Mouse (Mus musculus) forebrain, embryonic 14.5 days (tissue): ENCODE measurements around the gene Borcs5. TPM values are rescaled to one million over a fixed set of nuclear protein-coding genes. Genes with fewer than 3 reads are reported as not detected.
A peak's percentile ranks its signal among the peaks of the same experiment; 100 is the strongest.

Experiments used
- ATAC-seq: fragments of 200-750 bp; cut with Nextera tagmentation; 2 replicates; pipeline ENCODE4 v1.8.0; 2017; ENCODE audit warnings: mild to moderate bottlenecking, moderate library complexity
- DNase-seq: peaks from one replicate; pipeline ENCODE4 v3.0.0-alpha.2; 2015; ENCODE audit warnings: low spot score
- H3K27ac ChIP-seq: fragments of 300-500 bp; sonication (generic); 2 replicates; pipeline ENCODE4 v1.5.1; 2014; ENCODE audit warnings: low read depth, mild to moderate bottlenecking, control low read depth, low read length, moderate library complexity
- H3K27me3 ChIP-seq: fragments of 300-500 bp; sonication (generic); replicated peaks from 2 replicates; pipeline ENCODE4 v1.6.1; 2014; ENCODE audit warnings: low read length, control low read depth, mixed read lengths; ENCODE audit not compliant: control insufficient read depth, insufficient read depth
- H3K36me3 ChIP-seq: fragments of 300-500 bp; sonication (generic); 2 replicates; pipeline ENCODE4 v1.6.1; 2014; ENCODE audit warnings: low read length, control low read depth; ENCODE audit not compliant: control insufficient read depth, insufficient read depth
- H3K4me1 ChIP-seq: fragments of 300-500 bp; sonication (generic); 2 replicates; pipeline ENCODE4 v1.6.1; 2014; ENCODE audit warnings: antibody characterized with exemption, low read length, control low read depth; ENCODE audit not compliant: control insufficient read depth, insufficient read depth
- H3K4me2 ChIP-seq: fragments of 300-500 bp; sonication (generic); 2 replicates; pipeline ENCODE4 v1.6.1; 2014; ENCODE audit warnings: mild to moderate bottlenecking, control low read depth, low read length
- H3K4me3 ChIP-seq: fragments of 300-500 bp; sonication (generic); 2 replicates; pipeline ENCODE4 v1.5.1; 2014; ENCODE audit warnings: low read depth, low read length, control low read depth
- H3K9ac ChIP-seq: fragments of 300-500 bp; sonication (generic); 2 replicates; pipeline ENCODE4 v1.6.1; 2014; ENCODE audit warnings: mild to moderate bottlenecking, low read length, control low read depth, moderate library complexity
- H3K9me3 ChIP-seq: fragments of 300-500 bp; sonication (generic); replicated peaks from 2 replicates; pipeline ENCODE4 v1.6.1; 2016; ENCODE audit warnings: low read length, control low read depth, mixed read lengths; ENCODE audit not compliant: control insufficient read depth
- WGBS: fragments of 180-500 bp; shearing (Covaris S2); extraction: QIAGEN DNeasy Blood & Tissue Kit; methylation state at CpG from one replicate; pipeline ENCODE4 v1.1.7; 2014; 5-methylcytosine and 5-hydroxymethylcytosine counted together
- polyA plus RNA-seq: library from polyadenylated mRNA; unstranded; fragments of >200 nt; fragmentation: Nextera tagmentation; extraction: Ambion mirVana; gene quantifications from 2 replicates; pipeline ENCODE4 v1.2.1, GENCODE M21; 2014

The Borcs5 gene
- polyA plus RNA-seq, 1 experiment from 2014 or later, result 45.8 TPM

- WGBS, result 52% methylated on average over 3 of the region's 3 CpGs
- Histone ChIP-seq H3K36me3 (peaks cover 35% of the 10 kb centered on the region), H3K9me3 (no peaks in the 10 kb centered on the region), H3K4me2 (no peak overlapping the region), H3K27me3 (no peaks in the 10 kb centered on the region), H3K4me3 (no peak overlapping the region), H3K27ac (no peak overlapping the region), H3K9ac (no peak overlapping the region), H3K4me1 (no peaks in the 10 kb centered on the region)
- no peak for DNase-seq
- no peak for ATAC-seq
These were observed 74.0 kb downstream of the Borcs5 start for GRCm38 (mm10) chr6:134713321-134713720.

GRCm38 (mm10) chr6:134713897-134714296, 74.6 kb downstream of the Borcs5 start:
- Histone ChIP-seq H3K36me3 (peaks cover 39% of the 10 kb centered on the region), H3K9me3 (no peaks in the 10 kb centered on the region), H3K4me3 (no peak overlapping the region), H3K4me1 (no peaks in the 10 kb centered on the region), H3K27ac (no peak overlapping the region), H3K27me3 (no peaks in the 10 kb centered on the region), H3K9ac (no peak overlapping the region), H3K4me2 (no peak overlapping the region)
- 42% methylated on average over 1 of the region's 1 CpGs for WGBS
- ATAC-seq, result no peak
- no peak for DNase-seq

- no peak overlapping the region for H3K4me2 ChIP-seq
- peaks cover 52% of the 10 kb centered on the region for H3K36me3 ChIP-seq
- H3K27ac ChIP-seq, result no peak overlapping the region
- WGBS, result 85% methylated on average over 6 of the region's 6 CpGs
- H3K4me3 ChIP-seq, result no peak overlapping the region
- no peaks in the 10 kb centered on the region for H3K4me1 ChIP-seq
- no peak for ATAC-seq
- no peaks in the 10 kb centered on the region for H3K9me3 ChIP-seq
- DNase-seq, result no peak
- H3K9ac ChIP-seq, result no peak overlapping the region
- no peaks in the 10 kb centered on the region for H3K27me3 ChIP-seq
These were observed 76.9 kb downstream of the Borcs5 start for GRCm38 (mm10) chr6:134716168-134716587.

GRCm38 (mm10) chr6:134717886-134718667, 78.8 kb downstream of the Borcs5 start:
- Histone ChIP-seq H3K4me1 (no peaks in the 10 kb centered on the region), H3K27me3 (no peaks in the 10 kb centered on the region), H3K4me3 (no peak overlapping the region), H3K36me3 (peaks cover 42% of the 10 kb centered on the region), H3K9ac (no peak overlapping the region), H3K4me2 (no peak overlapping the region), H3K9me3 (no peaks in the 10 kb centered on the region), H3K27ac (no peak overlapping the region)
- WGBS, result 94% methylated on average over 20 of the region's 20 CpGs
- ATAC-seq, result no peak
- DNase-seq, result no peak

- no peak overlapping the region for H3K9ac ChIP-seq
- no peaks in the 10 kb centered on the region for H3K9me3 ChIP-seq
- no peak overlapping the region for H3K27ac ChIP-seq
- no peak overlapping the region for H3K4me3 ChIP-seq
- no peak for DNase-seq
- no peak overlapping the region for H3K4me2 ChIP-seq
- no peak for ATAC-seq
- H3K36me3 ChIP-seq, result peaks cover 43% of the 10 kb centered on the region
- no peaks in the 10 kb centered on the region for H3K27me3 ChIP-seq
- no peaks in the 10 kb centered on the region for H3K4me1 ChIP-seq
- WGBS, result 92% methylated on average over 11 of the region's 11 CpGs
These were observed 79.4 kb downstream of the Borcs5 start for GRCm38 (mm10) chr6:134718668-134719065.

- DNase-seq (no peak), ATAC-seq (no peak)
- Histone ChIP-seq H3K27ac (no peak overlapping the region), H3K4me1 (no peaks in the 10 kb centered on the region), H3K9ac (no peak overlapping the region), H3K4me2 (no peak overlapping the region), H3K9me3 (no peaks in the 10 kb centered on the region), H3K4me3 (no peak overlapping the region), H3K27me3 (no peaks in the 10 kb centered on the region), H3K36me3 (peaks cover 46% of the 10 kb centered on the region)
- WGBS, result 86% methylated on average over 5 of the region's 5 CpGs
These were observed 79.8 kb downstream of the Borcs5 start for GRCm38 (mm10) chr6:134719156-134719555.

- H3K36me3 ChIP-seq, result peaks cover 45% of the 10 kb centered on the region
- H3K9me3 ChIP-seq, result no peaks in the 10 kb centered on the region
- H3K9ac ChIP-seq, result no peak overlapping the region
- H3K4me1 ChIP-seq, result no peaks in the 10 kb centered on the region
- no peak overlapping the region for H3K4me3 ChIP-seq
- DNase-seq, result no peak
- no peak overlapping the region for H3K27ac ChIP-seq
- H3K4me2 ChIP-seq, result no peak overlapping the region
- ATAC-seq, result no peak
- WGBS, result 92% methylated on average over 5 of the region's 5 CpGs
- no peaks in the 10 kb centered on the region for H3K27me3 ChIP-seq
These were observed 80.8 kb downstream of the Borcs5 start for GRCm38 (mm10) chr6:134720150-134720549.

- WGBS, result 87% methylated on average over 6 of the region's 6 CpGs
- no peak overlapping the region for H3K4me2 ChIP-seq
- H3K27ac ChIP-seq, result no peak overlapping the region
- 0 out of 2 replicates have a peak, but pooled peaks have one; percentile 20 for ATAC-seq
- no peak overlapping the region for H3K9ac ChIP-seq
- no peaks in the 10 kb centered on the region for H3K9me3 ChIP-seq
- no peak overlapping the region for H3K4me3 ChIP-seq
- H3K36me3 ChIP-seq, result peaks cover 38% of the 10 kb centered on the region
- no peaks in the 10 kb centered on the region for H3K27me3 ChIP-seq
- H3K4me1 ChIP-seq, result no peaks in the 10 kb centered on the region
- DNase-seq, result no peak
These were observed 82.5 kb downstream of the Borcs5 start for GRCm38 (mm10) chr6:134721729-134722269.

- WGBS, result 92% methylated on average over 8 of the region's 8 CpGs
- Histone ChIP-seq H3K4me3 (no peak overlapping the region), H3K4me1 (no peaks in the 10 kb centered on the region), H3K27ac (no peak overlapping the region), H3K36me3 (peaks cover 32% of the 10 kb centered on the region), H3K9ac (no peak overlapping the region), H3K27me3 (no peaks in the 10 kb centered on the region), H3K9me3 (no peaks in the 10 kb centered on the region), H3K4me2 (no peak overlapping the region)
- ATAC-seq, result no peak
- no peak for DNase-seq
These were observed 83.6 kb downstream of the Borcs5 start for GRCm38 (mm10) chr6:134722906-134723305.
